Comparison of ENCODE assay signal across 11 mouse cellular contexts in genomic region chr8:95205946-95206345, GRCm38 (mm10). TPM values are rescaled to one million over a fixed set of nuclear protein-coding genes. Genes with fewer than 3 reads are reported as not detected.
A peak's percentile ranks its signal among the peaks of the same experiment; 100 is the strongest.
DNase-seq lines count a peak whose midpoint lies in the region; ATAC-seq and TF ChIP-seq lines count a peak whose summit lies in the region.
"Had no signal": no experiment of that assay in that cellular context is flagged by ENCODE, and none has a peak within 500 bp of the region (broad histone marks: within the 10 kb centered on the region; RNA-seq: fewer than 3 reads in every experiment).

No protein-coding gene starts in this region.

- no peaks in the 10 kb centered on the region for H3K27me3 ChIP-seq in embryonic facial prominence, embryonic 13.5 days
- no peaks in the 10 kb centered on the region for H3K27me3 ChIP-seq in embryonic facial prominence, embryonic 10.5 days (replicated peaks; ENCODE audit: low read depth, poor library complexity, severe bottlenecking)
- H3K27me3 ChIP-seq in intestine, postnatal 0 days (replicated peaks; ENCODE audit: control insufficient read depth, insufficient read depth, low read length) = no peaks in the 10 kb centered on the region

- no peak overlapping the region for H3K4me2 ChIP-seq in embryonic facial prominence, embryonic 13.5 days
- H3K4me2 ChIP-seq in intestine, postnatal 0 days (replicated peaks; ENCODE audit: low read depth) = no peak overlapping the region

- H3K9ac ChIP-seq in embryonic facial prominence, embryonic 13.5 days = 0 out of 2 replicates have a peak overlapping the region, but pooled peaks have one; percentile 3
- no peak overlapping the region for H3K9ac ChIP-seq in intestine, postnatal 0 days (ENCODE audit: low read depth, low read length)
- H3K9ac ChIP-seq: liver, embryonic 14.5 days had no signal

- H3K4me1 ChIP-seq in embryonic facial prominence, embryonic 13.5 days = no peaks in the 10 kb centered on the region
- peaks cover 10% of the 10 kb centered on the region for H3K4me1 ChIP-seq in embryonic facial prominence, embryonic 10.5 days
- no peaks in the 10 kb centered on the region for H3K4me1 ChIP-seq in intestine, postnatal 0 days (replicated peaks; ENCODE audit: control insufficient read depth, insufficient read depth, low read length)

- H3K27ac ChIP-seq in embryonic facial prominence, embryonic 13.5 days = no peak overlapping the region
- no peak overlapping the region for H3K27ac ChIP-seq in embryonic facial prominence, embryonic 10.5 days (replicated peaks)
- no peak overlapping the region for H3K27ac ChIP-seq in intestine, postnatal 0 days (ENCODE audit: low read depth, low read length)
- H3K27ac ChIP-seq: liver, embryonic 14.5 days; macrophage had no signal

- no peak for DNase-seq in embryonic facial prominence, embryonic 10.5 days (ENCODE audit: low spot score)
- DNase-seq in ovary, adult 18-20 months (ENCODE audit: low spot score) = peak; percentile 28
- no peak for DNase-seq in ovary, postnatal 14 days (ENCODE audit: low spot score)
- peak; percentile 61 for DNase-seq in mesoderm, embryonic 11.5 days (ENCODE audit: low read depth, low spot score)
- DNase-seq in cerebellum, adult 9-10 months = no peak
- DNase-seq: heart, adult 11 months had no signal

- H3K9me3 ChIP-seq in embryonic facial prominence, embryonic 13.5 days = no peaks in the 10 kb centered on the region
- H3K9me3 ChIP-seq in embryonic facial prominence, embryonic 10.5 days = no peaks in the 10 kb centered on the region
- no peaks in the 10 kb centered on the region for H3K9me3 ChIP-seq in intestine, postnatal 0 days (ENCODE audit: control insufficient read depth)

- ATAC-seq in embryonic facial prominence, embryonic 13.5 days (ENCODE audit: insufficient number of reproducible peaks, insufficient read depth, low FRiP score, low TSS enrichment, low read depth) = no peak
- no peak for ATAC-seq in intestine, postnatal 0 days
- no peak for ATAC-seq in frontal cortex, adult (ENCODE audit: low TSS enrichment)

- TF ChIP-seq CTCF in intestine, postnatal 0 days (IDR thresholded peaks at IDR 0.05; ENCODE audit: low read depth) = no peak

- H3K36me3 ChIP-seq in embryonic facial prominence, embryonic 13.5 days = no peaks in the 10 kb centered on the region
- H3K36me3 ChIP-seq in embryonic facial prominence, embryonic 10.5 days (replicated peaks) = no peaks in the 10 kb centered on the region
- no peaks in the 10 kb centered on the region for H3K36me3 ChIP-seq in intestine, postnatal 0 days (ENCODE audit: control insufficient read depth, insufficient read depth)

- 45% methylated on average over 8 of the region's 8 CpGs for WGBS in embryonic facial prominence, embryonic 13.5 days
- WGBS in embryonic facial prominence, embryonic 10.5 days = 49% methylated on average over 8 of the region's 8 CpGs
- WGBS in intestine, postnatal 0 days = 32% methylated on average over 8 of the region's 8 CpGs

- H3K4me3 ChIP-seq in embryonic facial prominence, embryonic 13.5 days = no peak overlapping the region
- no peak overlapping the region for H3K4me3 ChIP-seq in embryonic facial prominence, embryonic 10.5 days
- H3K4me3 ChIP-seq in intestine, postnatal 0 days (ENCODE audit: low read depth, low read length) = no peak overlapping the region

RNA-seq across cellular contexts. Expression of gene Kifc3, which starts 3.3 kb away (rescaled TPM):
- 10.6 and 12.2 TPM in 2 replicates for polyA plus RNA-seq in embryonic facial prominence, embryonic 13.5 days (2015; fragmentation: Nextera tagmentation; extraction: Ambion mirVana)
- polyA plus RNA-seq in embryonic facial prominence, embryonic 10.5 days (2016; fragmentation: Nextera tagmentation; extraction: Ambion mirVana) = 8.4 and 8.7 TPM in 2 replicates
- polyA plus RNA-seq in intestine, postnatal 0 days (2015; fragmentation: Nextera tagmentation; extraction: Ambion mirVana) = 20.9 and 21.1 TPM in 2 replicates

Comparison
In these comparisons a context has a peak if more than half of its experiments do, and no peak if none do; other contexts are left out.
1. DNase-seq: peak in ovary, adult 18-20 months (single experiment) and mesoderm, embryonic 11.5 days (single experiment); none in embryonic facial prominence, embryonic 10.5 days (single experiment), ovary, postnatal 14 days (single experiment) and cerebellum, adult 9-10 months (single experiment).